In the genomic region with DNA sequence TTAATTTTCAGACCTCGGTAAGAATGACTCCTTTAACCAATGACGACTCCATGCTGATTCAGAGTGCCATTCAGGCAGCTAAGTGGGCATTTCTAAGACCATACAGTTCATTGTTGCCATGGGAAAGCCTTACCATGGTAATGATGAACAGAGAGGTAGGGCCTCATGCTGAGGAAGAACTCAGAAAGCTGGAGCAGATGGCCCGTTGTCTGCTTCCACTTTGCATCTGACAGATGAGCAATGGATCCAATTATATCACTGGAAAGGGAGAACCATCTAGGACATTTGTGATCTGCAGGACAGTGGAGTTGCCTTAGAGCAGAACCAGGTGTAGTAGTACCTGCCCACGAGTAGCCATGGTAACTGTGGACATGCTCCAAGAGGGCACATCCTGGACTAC, we compare ENCODE assay signal across 22 mouse cellular contexts.
DNase-seq lines count a peak whose midpoint lies in the region; ATAC-seq and TF ChIP-seq lines count a peak whose summit lies in the region.
"Had no signal": no experiment of that assay in that cellular context is flagged by ENCODE, and none has a peak within 500 bp of the region (broad histone marks: within the 10 kb centered on the region; RNA-seq: fewer than 3 reads in every experiment).

No protein-coding gene starts in this region.

- H3K4me3 ChIP-seq in hindbrain, embryonic 16.5 days (ENCODE audit: low read length): no peak overlapping the region
- no peak overlapping the region for H3K4me3 ChIP-seq in hindbrain, embryonic 10.5 days
- H3K4me3 ChIP-seq in midbrain, postnatal 0 days (ENCODE audit: low read depth, low read length): no peak overlapping the region
- H3K4me3 ChIP-seq in midbrain, embryonic 15.5 days: no peak overlapping the region
- H3K4me3 ChIP-seq: heart, embryonic 10.5 days; limb, embryonic 13.5 days; liver, embryonic 12.5 days; megakaryocyte, embryonic 14.5 days; myocyte; neural tube, embryonic 13.5 days had no signal

- H3K4me1 ChIP-seq in hindbrain, embryonic 16.5 days (ENCODE audit: control insufficient read depth, insufficient read depth, low read depth, low read length): no peaks in the 10 kb centered on the region
- no peaks in the 10 kb centered on the region for H3K4me1 ChIP-seq in hindbrain, embryonic 10.5 days (replicated peaks)
- H3K4me1 ChIP-seq in midbrain, postnatal 0 days (ENCODE audit: insufficient read depth, low read length): no peaks in the 10 kb centered on the region
- no peaks in the 10 kb centered on the region for H3K4me1 ChIP-seq in midbrain, embryonic 15.5 days
- H3K4me1 ChIP-seq: heart, embryonic 10.5 days; limb, embryonic 13.5 days; liver, embryonic 12.5 days; neural tube, embryonic 13.5 days had no signal

- DNase-seq in hindbrain, embryonic 10.5 days (ENCODE audit: low spot score): no peak
- peak; percentile 22 for DNase-seq in midbrain, postnatal 0 days (ENCODE audit: low spot score)
- DNase-seq in layer of hippocampus, adult 9-11 months: peak; percentile 73
- DNase-seq in ovary, adult 18-20 months (ENCODE audit: low spot score): no peak
- DNase-seq in gastrocnemius, postnatal 36 days: no peak
- DNase-seq: adrenal gland, postnatal 10 days; cerebellum, adult 8-10 months; heart, postnatal 4 days; kidney, postnatal 4 days; lung, adult 2 months; midbrain, embryonic 14.5 days; thymus, postnatal 25 days had no signal

- H3K27me3 ChIP-seq in hindbrain, embryonic 16.5 days (replicated peaks; ENCODE audit: control insufficient read depth, insufficient read depth, low read length): no peaks in the 10 kb centered on the region
- H3K27me3 ChIP-seq in hindbrain, embryonic 10.5 days (ENCODE audit: insufficient read depth, poor library complexity, severe bottlenecking): no peaks in the 10 kb centered on the region
- H3K27me3 ChIP-seq in midbrain, postnatal 0 days (ENCODE audit: insufficient read depth, low read length): no peaks in the 10 kb centered on the region
- H3K27me3 ChIP-seq in midbrain, embryonic 15.5 days (replicated peaks): no peaks in the 10 kb centered on the region
- H3K27me3 ChIP-seq: limb, embryonic 13.5 days; liver, embryonic 12.5 days; neural tube, embryonic 13.5 days had no signal

- H3K4me2 ChIP-seq in hindbrain, embryonic 16.5 days (ENCODE audit: low read length): no peak overlapping the region
- no peak overlapping the region for H3K4me2 ChIP-seq in midbrain, postnatal 0 days (ENCODE audit: low read depth, low read length, poor library complexity, severe bottlenecking)
- no peak overlapping the region for H3K4me2 ChIP-seq in midbrain, embryonic 15.5 days
- H3K4me2 ChIP-seq: limb, embryonic 13.5 days; liver, embryonic 12.5 days; neural tube, embryonic 13.5 days had no signal

- WGBS in hindbrain, embryonic 16.5 days: 43% methylated on average over 4 of the region's 4 CpGs
- WGBS in hindbrain, embryonic 10.5 days: 62% methylated on average over 4 of the region's 4 CpGs
- 52% methylated on average over 4 of the region's 4 CpGs for WGBS in midbrain, postnatal 0 days
- 56% methylated on average over 4 of the region's 4 CpGs for WGBS in midbrain, embryonic 15.5 days

- no peaks in the 10 kb centered on the region for H3K36me3 ChIP-seq in hindbrain, embryonic 16.5 days (ENCODE audit: control insufficient read depth, insufficient read depth, low read length)
- H3K36me3 ChIP-seq in hindbrain, embryonic 10.5 days: no peaks in the 10 kb centered on the region
- no peaks in the 10 kb centered on the region for H3K36me3 ChIP-seq in midbrain, postnatal 0 days (ENCODE audit: insufficient read depth, low read length)
- H3K36me3 ChIP-seq in midbrain, embryonic 15.5 days (replicated peaks): no peaks in the 10 kb centered on the region
- H3K36me3 ChIP-seq: heart, embryonic 10.5 days; limb, embryonic 13.5 days; liver, embryonic 12.5 days; neural tube, embryonic 13.5 days had no signal

- intact Hi-C loops in gastrocnemius, postnatal 36 days (cut with DNase I): no loop called here

- H3K9ac ChIP-seq in hindbrain, embryonic 16.5 days (ENCODE audit: low read depth, low read length): no peak overlapping the region
- H3K9ac ChIP-seq in midbrain, postnatal 0 days (replicated peaks; ENCODE audit: low read length, poor library complexity, severe bottlenecking): no peak overlapping the region
- H3K9ac ChIP-seq in midbrain, embryonic 15.5 days: no peak overlapping the region
- H3K9ac ChIP-seq: limb, embryonic 13.5 days; liver, embryonic 12.5 days; neural tube, embryonic 13.5 days had no signal

- no peak for TF ChIP-seq CTCF in midbrain, postnatal 0 days (IDR thresholded peaks at IDR 0.05)

- ATAC-seq in hindbrain, embryonic 16.5 days: 0 out of 2 replicates have a peak, but pooled peaks have one; percentile 27
- no peak for ATAC-seq in midbrain, postnatal 0 days (ENCODE audit: low FRiP score)
- ATAC-seq in midbrain, embryonic 15.5 days (replicated peaks): no peak
- ATAC-seq: forebrain, embryonic 14.5 days; intestine, postnatal 0 days; liver, embryonic 12.5 days had no signal

- no peaks in the 10 kb centered on the region; the same call in 1 of the 2 replicates for H3K9me3 ChIP-seq in hindbrain, embryonic 16.5 days (ENCODE audit: control insufficient read depth, low read length)
- peaks cover 4% of the 10 kb centered on the region; the same call in 1 of the 2 replicates for H3K9me3 ChIP-seq in hindbrain, embryonic 10.5 days
- no peaks in the 10 kb centered on the region for H3K9me3 ChIP-seq in midbrain, postnatal 0 days (ENCODE audit: low read length)
- no peaks in the 10 kb centered on the region for H3K9me3 ChIP-seq in midbrain, embryonic 15.5 days
- H3K9me3 ChIP-seq: heart, embryonic 10.5 days; limb, embryonic 13.5 days; liver, embryonic 12.5 days; neural tube, embryonic 13.5 days had no signal

- no peak overlapping the region for H3K27ac ChIP-seq in hindbrain, embryonic 16.5 days (ENCODE audit: low read depth, low read length)
- no peak overlapping the region for H3K27ac ChIP-seq in hindbrain, embryonic 10.5 days
- H3K27ac ChIP-seq in midbrain, postnatal 0 days (ENCODE audit: low read depth, low read length): no peak overlapping the region
- H3K27ac ChIP-seq in midbrain, embryonic 15.5 days: no peak overlapping the region
- H3K27ac ChIP-seq: heart, embryonic 10.5 days; limb, embryonic 13.5 days; liver, embryonic 12.5 days; neural tube, embryonic 13.5 days had no signal

Comparison
In these comparisons a context has a peak if more than half of its experiments do, and no peak if none do; other contexts are left out.
1. DNase-seq: peak in midbrain, postnatal 0 days (single experiment) and layer of hippocampus, adult 9-11 months (single experiment); none in hindbrain, embryonic 10.5 days (single experiment), ovary, adult 18-20 months (single experiment) and gastrocnemius, postnatal 36 days (0 of 2).